Mouse (Mus musculus) heart, embryonic 16.5 days (tissue): ENCODE results near the gene Fancf. TPM values are rescaled to one million over a fixed set of nuclear protein-coding genes. Genes with fewer than 3 reads are reported as not detected.

ENCODE experiments used
- ATAC-seq: fragments of 200-750 bp; cut with Nextera tagmentation; replicated peaks from 2 replicates; pipeline ENCODE4 v1.8.0; 2017; ENCODE audit warnings: moderate number of reproducible peaks; ENCODE audit not compliant: insufficient read depth, low FRiP score; ENCODE audit errors: extremely low read depth
- H3K27ac ChIP-seq: fragments of 300-500 bp; sonication (generic); 2 replicates; pipeline ENCODE4 v1.5.1; 2014; ENCODE audit warnings: mild to moderate bottlenecking, low read length, control low read depth, moderate library complexity
- H3K27me3 ChIP-seq: fragments of 300-500 bp; sonication (generic); 2 replicates; pipeline ENCODE4 v1.6.1; 2014; ENCODE audit warnings: low read length, mixed read lengths; ENCODE audit not compliant: control insufficient read depth, insufficient read depth
- H3K36me3 ChIP-seq: fragments of 300-500 bp; sonication (generic); 2 replicates; pipeline ENCODE4 v1.6.1; 2014; ENCODE audit not compliant: control insufficient read depth, insufficient read depth
- H3K4me1 ChIP-seq: fragments of 300-500 bp; sonication (generic); 2 replicates; pipeline ENCODE4 v1.6.1; 2014; ENCODE audit warnings: low read length, mixed read lengths; ENCODE audit not compliant: control insufficient read depth, insufficient read depth
- H3K4me2 ChIP-seq: fragments of 300-500 bp; sonication (generic); 2 replicates; pipeline ENCODE4 v1.6.1; 2014; ENCODE audit warnings: low read depth, mild to moderate bottlenecking, control low read depth, low read length
- H3K4me3 ChIP-seq: fragments of 300-500 bp; sonication (generic); 2 replicates; pipeline ENCODE4 v1.5.1; 2014; ENCODE audit warnings: mild to moderate bottlenecking, control low read depth, low read length
- H3K9ac ChIP-seq: fragments of 300-500 bp; sonication (generic); 2 replicates; pipeline ENCODE4 v1.6.1; 2014; ENCODE audit warnings: low read length, control low read depth
- H3K9me3 ChIP-seq: fragments of 300-500 bp; sonication (generic); replicated peaks from 2 replicates; pipeline ENCODE4 v1.6.1; 2016; ENCODE audit warnings: low read length; ENCODE audit not compliant: control insufficient read depth
- WGBS: fragments of 180-500 bp; shearing (Covaris S2); extraction: QIAGEN DNeasy Blood & Tissue Kit; methylation state at CpG from one replicate; pipeline ENCODE4 v1.1.7; 2014; 5-methylcytosine and 5-hydroxymethylcytosine counted together
- polyA plus RNA-seq: library from polyadenylated mRNA; unstranded; fragments of >200 nt; fragmentation: Nextera tagmentation; extraction: Ambion mirVana; gene quantifications from 2 replicates; pipeline ENCODE4 v1.2.1, GENCODE M21; 2015

Gene Fancf
- polyA plus RNA-seq, 1 experiment from 2014 or later = 1.7 TPM

DNA sequence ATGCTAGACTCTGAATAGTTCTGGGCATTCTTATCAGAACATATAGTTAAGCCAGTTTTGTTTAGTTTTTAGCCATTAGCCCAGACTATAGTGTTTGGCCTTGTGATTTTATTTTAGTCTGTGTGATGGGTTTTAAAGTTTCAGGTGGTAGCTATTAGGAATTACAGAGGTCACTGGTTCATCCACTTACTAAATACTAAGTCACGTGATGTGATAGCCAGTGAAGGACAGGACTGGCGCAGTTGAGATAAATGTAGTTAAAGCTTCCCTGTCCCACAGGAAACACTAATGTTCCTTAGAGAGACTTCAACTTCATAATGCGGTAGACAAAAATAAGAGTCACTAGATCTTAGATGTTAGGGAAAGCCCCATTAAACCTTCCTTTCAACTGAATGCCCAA is 775 bp upstream of the Fancf start:
- 60% methylated on average over 3 of the region's 3 CpGs for WGBS
- H3K9me3 ChIP-seq = no peaks in the 10 kb centered on the region
- H3K4me2 ChIP-seq = peak overlapping the region; percentile 78
- no peaks in the 10 kb centered on the region for H3K27me3 ChIP-seq
- no peak for ATAC-seq
- no peak overlapping the region for H3K27ac ChIP-seq
- peaks cover 8% of the 10 kb centered on the region; the same call in 1 of the 2 replicates for H3K4me1 ChIP-seq
- peak overlapping the region; percentile 73 for H3K4me3 ChIP-seq
- H3K36me3 ChIP-seq = 0 out of 2 replicates have a peak, but pooled peaks cover 2% of the 10 kb centered on the region
- no peak overlapping the region; the same call in 1 of the 2 replicates for H3K9ac ChIP-seq

- peaks cover 8% of the 10 kb centered on the region; the same call in 1 of the 2 replicates for H3K4me1 ChIP-seq
- WGBS = 10% methylated on average over 78 of the region's 105 CpGs
- H3K9me3 ChIP-seq = no peaks in the 10 kb centered on the region
- 0 out of 2 replicates have a peak, but pooled peaks cover 2% of the 10 kb centered on the region for H3K36me3 ChIP-seq
- no peaks in the 10 kb centered on the region for H3K27me3 ChIP-seq
- peak within 1 kb of the TSS; percentile 73 for H3K4me3 ChIP-seq
- H3K27ac ChIP-seq = peak within 1 kb of the TSS; percentile 97
- peak within 1 kb of the TSS; percentile 91 for H3K4me2 ChIP-seq
- H3K9ac ChIP-seq = peak within 1 kb of the TSS; percentile 92
- peak; percentile 86 for ATAC-seq
Observed at GRCm38 (mm10) chr7:51861250-51862096, 594 bp downstream of the Fancf start, which contains the start of gene Gas2. TSS of gene Gas2 (plus strand) at chr7:51862015.

DNA sequence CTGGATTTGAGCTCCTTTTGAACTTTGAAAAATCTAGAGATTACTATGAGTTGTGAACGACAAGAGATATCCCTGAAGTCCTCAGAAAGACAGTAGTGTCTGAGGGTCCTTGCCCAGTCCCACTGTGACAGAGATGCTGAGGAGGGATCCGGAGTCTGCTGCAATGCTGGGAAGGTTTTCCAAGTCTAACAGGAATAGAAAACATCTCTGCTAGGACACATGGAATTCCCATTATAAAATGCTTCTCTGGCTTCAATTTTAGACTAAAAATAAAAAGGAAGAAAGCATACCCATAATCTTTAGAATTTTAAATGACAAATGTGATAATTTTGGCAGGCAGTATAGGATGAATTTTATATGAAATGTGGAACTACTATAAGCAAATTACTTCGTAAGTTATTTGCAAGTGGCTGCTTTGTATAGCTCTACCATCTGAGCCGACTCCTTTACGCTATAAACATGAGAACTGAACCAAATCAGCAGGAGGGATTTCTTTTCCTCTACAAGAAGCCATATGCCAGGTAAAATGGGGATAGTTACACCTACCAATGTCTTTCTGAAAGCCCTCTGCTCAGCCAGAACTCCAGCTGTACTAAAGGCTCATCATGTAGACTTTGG is 10.1 kb downstream of the Fancf start:
- H3K36me3 ChIP-seq = no peaks in the 10 kb centered on the region
- H3K9me3 ChIP-seq = no peaks in the 10 kb centered on the region
- no peaks in the 10 kb centered on the region for H3K4me1 ChIP-seq
- no peak for ATAC-seq
- H3K9ac ChIP-seq = no peak overlapping the region
- H3K27me3 ChIP-seq = no peaks in the 10 kb centered on the region
- H3K4me2 ChIP-seq = no peak overlapping the region
- H3K4me3 ChIP-seq = no peak overlapping the region
- no peak overlapping the region for H3K27ac ChIP-seq
- 87% methylated on average over 5 of the region's 5 CpGs for WGBS

- no peak for ATAC-seq
- no peaks in the 10 kb centered on the region for H3K36me3 ChIP-seq
- H3K27me3 ChIP-seq = no peaks in the 10 kb centered on the region
- no peak overlapping the region for H3K9ac ChIP-seq
- H3K9me3 ChIP-seq = no peaks in the 10 kb centered on the region
- no peaks in the 10 kb centered on the region for H3K4me1 ChIP-seq
- 74% methylated on average over 6 of the region's 6 CpGs for WGBS
- no peak overlapping the region for H3K4me2 ChIP-seq
- H3K27ac ChIP-seq = no peak overlapping the region
- H3K4me3 ChIP-seq = no peak overlapping the region
Observed at GRCm38 (mm10) chr7:51850877-51851276, 11.2 kb downstream of the Fancf start.

DNA sequence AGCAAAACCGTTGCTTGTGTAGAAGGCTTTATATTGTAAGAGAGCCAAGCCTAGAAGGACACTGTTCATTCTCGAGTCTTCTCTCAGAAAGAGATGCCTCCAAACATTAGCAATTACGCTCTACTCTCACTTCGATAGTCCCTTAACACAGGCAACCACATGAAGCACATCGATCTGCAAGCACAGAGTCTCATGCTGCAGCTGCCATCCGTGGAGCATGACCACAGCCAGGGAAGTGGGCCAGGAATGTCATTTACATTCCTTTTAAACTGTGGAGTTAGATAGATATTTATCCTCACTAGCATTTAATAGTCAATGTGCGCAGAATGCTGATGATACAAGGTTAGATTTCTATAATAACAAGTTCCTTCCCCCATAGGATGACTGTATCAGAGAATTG is 21.6 kb downstream of the Fancf start:
- 70% methylated on average over 7 of the region's 7 CpGs for WGBS
- Histone ChIP-seq H3K4me2 (no peak overlapping the region), H3K9me3 (peaks cover 2% of the 10 kb centered on the region; the same call in 1 of the 2 replicates), H3K4me3 (no peak overlapping the region), H3K27ac (no peak overlapping the region), H3K4me1 (no peaks in the 10 kb centered on the region), H3K36me3 (no peaks in the 10 kb centered on the region; the same call in 1 of the 2 replicates), H3K9ac (no peak overlapping the region), H3K27me3 (no peaks in the 10 kb centered on the region)
- no peak for ATAC-seq

DNA sequence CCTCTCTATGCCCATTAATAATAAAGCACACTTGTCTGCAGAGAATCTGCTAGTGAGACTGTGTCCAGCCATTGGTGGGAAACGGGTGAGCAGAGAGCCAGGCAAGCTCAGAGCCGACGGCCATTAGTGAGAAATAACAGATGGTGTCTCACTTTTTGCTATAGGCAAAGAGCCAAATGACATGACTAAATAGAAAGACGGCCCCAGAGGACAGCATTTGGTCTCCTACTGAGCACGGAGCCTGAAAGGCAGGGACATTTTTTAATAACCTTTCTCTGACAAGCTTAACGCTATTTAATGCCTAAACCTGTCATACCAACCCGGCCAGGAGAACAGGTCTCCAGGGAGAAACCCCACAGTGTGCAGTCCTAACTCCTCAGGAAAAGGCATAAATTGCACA is 30.1 kb downstream of the Fancf start:
- Histone ChIP-seq H3K4me3 (no peak overlapping the region), H3K36me3 (no peaks in the 10 kb centered on the region), H3K9me3 (no peaks in the 10 kb centered on the region), H3K9ac (no peak overlapping the region), H3K27me3 (no peaks in the 10 kb centered on the region), H3K4me2 (no peak overlapping the region), H3K4me1 (no peaks in the 10 kb centered on the region), H3K27ac (no peak overlapping the region)
- ATAC-seq = no peak
- 43% methylated on average over 7 of the region's 7 CpGs for WGBS

- no peaks in the 10 kb centered on the region for H3K9me3 ChIP-seq
- no peak overlapping the region for H3K4me2 ChIP-seq
- H3K4me1 ChIP-seq = no peaks in the 10 kb centered on the region
- ATAC-seq = no peak
- H3K27ac ChIP-seq = no peak overlapping the region
- no peak overlapping the region for H3K9ac ChIP-seq
- H3K4me3 ChIP-seq = no peak overlapping the region
- no peaks in the 10 kb centered on the region for H3K27me3 ChIP-seq
- 69% methylated on average over 7 of the region's 7 CpGs for WGBS
- no peaks in the 10 kb centered on the region for H3K36me3 ChIP-seq
Observed at GRCm38 (mm10) chr7:51823562-51824338, 38.3 kb downstream of the Fancf start.

DNA sequence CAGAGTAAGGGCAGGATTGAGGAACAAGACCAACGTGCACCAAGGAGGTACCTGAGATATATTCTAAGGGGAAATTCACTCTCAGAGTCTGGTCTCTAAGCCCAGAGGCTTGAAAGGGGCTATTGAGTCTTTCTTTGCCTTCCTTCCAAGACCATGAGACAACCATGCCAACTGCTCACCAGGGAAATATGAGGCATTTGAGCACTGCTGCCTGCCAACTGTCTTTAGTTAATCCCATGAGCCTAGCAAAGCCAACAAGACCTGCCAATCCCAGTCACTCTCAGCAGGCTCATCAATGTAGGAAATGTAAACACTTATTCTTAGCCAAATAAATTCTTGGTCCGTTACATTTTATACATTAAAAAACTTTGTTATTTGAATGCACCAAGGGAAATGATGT is 40.6 kb downstream of the Fancf start:
- Histone ChIP-seq H3K9me3 (no peaks in the 10 kb centered on the region), H3K27ac (no peak overlapping the region), H3K4me1 (no peaks in the 10 kb centered on the region), H3K36me3 (no peaks in the 10 kb centered on the region), H3K4me2 (no peak overlapping the region), H3K27me3 (no peaks in the 10 kb centered on the region), H3K9ac (no peak overlapping the region), H3K4me3 (no peak overlapping the region)
- no peak for ATAC-seq
- 60% methylated on average over 2 of the region's 2 CpGs for WGBS
